Mouse (Mus musculus) hindbrain, embryonic 14.5 days (tissue): ENCODE measurements around the gene Fxyd1. TPM values are rescaled to one million over a fixed set of nuclear protein-coding genes. Genes with fewer than 3 reads are reported as not detected.

Experiments used
- ATAC-seq: fragments of 200-750 bp; cut with Nextera tagmentation; 2 replicates; pipeline ENCODE4 v1.8.0; 2017; ENCODE audit warnings: moderate number of reproducible peaks, mild to moderate bottlenecking, moderate TSS enrichment, moderate library complexity; ENCODE audit not compliant: low FRiP score
- DNase-seq: peaks from one replicate; pipeline ENCODE4 v3.0.0-alpha.2; 2015; ENCODE audit warnings: low spot score
- H3K27ac ChIP-seq: fragments of 300-500 bp; sonication (generic); 2 replicates; pipeline ENCODE4 v1.5.1; 2014; ENCODE audit warnings: mild to moderate bottlenecking, moderate library complexity
- H3K27me3 ChIP-seq: fragments of 300-500 bp; sonication (generic); 2 replicates; pipeline ENCODE4 v1.6.1; 2014; ENCODE audit warnings: mild to moderate bottlenecking, low read length, mixed read lengths; ENCODE audit not compliant: control insufficient read depth, insufficient read depth
- H3K36me3 ChIP-seq: fragments of 300-500 bp; sonication (generic); replicated peaks from 2 replicates; pipeline ENCODE4 v1.6.1; 2014; ENCODE audit not compliant: control insufficient read depth, insufficient read depth
- H3K4me1 ChIP-seq: fragments of 300-500 bp; sonication (generic); replicated peaks from 2 replicates; pipeline ENCODE4 v1.6.1; 2014; ENCODE audit warnings: antibody characterized with exemption, low read length, mixed read lengths; ENCODE audit not compliant: control insufficient read depth, insufficient read depth
- H3K4me2 ChIP-seq: fragments of 300-500 bp; sonication (generic); replicated peaks from 2 replicates; pipeline ENCODE4 v1.6.1; 2014; ENCODE audit warnings: mild to moderate bottlenecking, moderate library complexity
- H3K4me3 ChIP-seq: fragments of 300-500 bp; sonication (generic); replicated peaks from 2 replicates; pipeline ENCODE4 v1.5.1; 2014; ENCODE audit warnings: mild to moderate bottlenecking, low read length
- H3K9ac ChIP-seq: fragments of 300-500 bp; sonication (generic); 2 replicates; pipeline ENCODE4 v1.6.1; 2014
- H3K9me3 ChIP-seq: fragments of 300-500 bp; sonication (generic); 2 replicates; pipeline ENCODE4 v1.6.1; 2016; ENCODE audit warnings: low read length; ENCODE audit not compliant: control insufficient read depth
- whole genome bisulfite sequencing: fragments of 180-500 bp; shearing (Covaris S2); extraction: QIAGEN DNeasy Blood & Tissue Kit; methylation state at CpG from one replicate; pipeline ENCODE4 v1.1.7; 2014; 5-methylcytosine and 5-hydroxymethylcytosine counted together
- polyA plus RNA-seq: library from polyadenylated mRNA; unstranded; fragments of >200 nt; fragmentation: Nextera tagmentation; extraction: Ambion mirVana; gene quantifications from 2 replicates; pipeline ENCODE4 v1.2.1, GENCODE M21; 2014

Fxyd1 gene
- polyA plus RNA-seq, 1 experiment from 2014 or later: 59.0 TPM

- no peak for ATAC-seq
- 80% methylated on average over 12 of the region's 12 CpGs for WGBS
- no peak overlapping the region for H3K4me2 ChIP-seq
- H3K27me3 ChIP-seq: peaks cover 48% of the 10 kb centered on the region
- no peaks in the 10 kb centered on the region for H3K9me3 ChIP-seq
- H3K27ac ChIP-seq: no peak overlapping the region
- no peak overlapping the region for H3K9ac ChIP-seq
- DNase-seq: no peak
- no peaks in the 10 kb centered on the region for H3K36me3 ChIP-seq
- no peak overlapping the region for H3K4me3 ChIP-seq
- no peaks in the 10 kb centered on the region for H3K4me1 ChIP-seq
Measured at GRCm38 (mm10) chr7:31040281-31041022, 16.5 kb downstream of the Fxyd1 start.

DNA sequence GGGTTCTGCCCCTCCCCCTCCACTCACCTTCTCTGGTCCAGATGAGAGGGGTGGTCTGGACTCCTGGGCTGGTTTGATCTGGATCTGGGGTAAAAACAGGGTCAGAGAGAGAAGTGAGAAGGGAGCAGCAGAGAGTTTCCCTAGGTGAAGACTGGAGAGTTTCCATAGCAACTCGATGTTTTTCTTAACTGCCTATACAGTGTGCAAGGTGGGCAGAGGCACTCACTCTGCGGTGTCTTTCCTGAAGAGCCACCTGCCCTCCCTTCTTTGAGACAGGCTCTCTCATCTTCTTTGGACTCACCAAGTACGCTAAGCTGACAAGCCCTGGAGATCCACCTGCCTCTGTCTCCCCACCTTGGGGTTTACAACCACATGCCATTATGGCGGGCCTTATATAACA lies 18.0 kb downstream of the Fxyd1 start:
- H3K27me3 ChIP-seq: peaks cover 35% of the 10 kb centered on the region
- H3K4me1 ChIP-seq: no peaks in the 10 kb centered on the region
- H3K27ac ChIP-seq: no peak overlapping the region
- DNase-seq (no peak), ATAC-seq (no peak)
- H3K4me2 ChIP-seq: no peak overlapping the region
- no peaks in the 10 kb centered on the region for H3K9me3 ChIP-seq
- H3K4me3 ChIP-seq: no peak overlapping the region
- H3K36me3 ChIP-seq: no peaks in the 10 kb centered on the region
- no peak overlapping the region for H3K9ac ChIP-seq
- 89% methylated on average over 4 of the region's 4 CpGs for WGBS

DNA sequence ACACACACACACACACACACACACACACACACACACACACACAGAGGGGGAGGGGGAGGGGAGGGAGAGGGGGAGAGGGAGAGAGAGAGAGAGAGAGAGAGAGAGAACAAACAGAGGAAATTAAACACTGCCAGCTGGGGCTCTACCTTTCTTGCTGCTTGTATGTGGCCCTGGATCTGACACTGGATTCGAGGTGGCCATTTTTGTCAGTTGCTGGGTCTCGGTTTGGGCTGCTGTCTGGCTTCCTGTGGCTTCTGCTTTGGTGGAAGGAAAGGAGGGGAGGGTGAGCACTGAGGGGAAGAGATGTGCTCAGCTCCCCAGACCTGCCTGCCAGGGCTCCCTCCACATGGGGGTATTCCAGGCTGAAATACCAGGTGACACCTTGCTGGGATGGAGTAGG lies 19.3 kb downstream of the Fxyd1 start:
- WGBS: 74% methylated on average over 2 of the region's 2 CpGs
- no peak overlapping the region for H3K4me2 ChIP-seq
- DNase-seq (no peak), ATAC-seq (no peak)
- no peak overlapping the region for H3K9ac ChIP-seq
- H3K27ac ChIP-seq: no peak overlapping the region
- H3K4me3 ChIP-seq: no peak overlapping the region
- H3K9me3 ChIP-seq: no peaks in the 10 kb centered on the region
- H3K36me3 ChIP-seq: no peaks in the 10 kb centered on the region
- peaks cover 25% of the 10 kb centered on the region for H3K27me3 ChIP-seq
- H3K4me1 ChIP-seq: no peaks in the 10 kb centered on the region

DNA sequence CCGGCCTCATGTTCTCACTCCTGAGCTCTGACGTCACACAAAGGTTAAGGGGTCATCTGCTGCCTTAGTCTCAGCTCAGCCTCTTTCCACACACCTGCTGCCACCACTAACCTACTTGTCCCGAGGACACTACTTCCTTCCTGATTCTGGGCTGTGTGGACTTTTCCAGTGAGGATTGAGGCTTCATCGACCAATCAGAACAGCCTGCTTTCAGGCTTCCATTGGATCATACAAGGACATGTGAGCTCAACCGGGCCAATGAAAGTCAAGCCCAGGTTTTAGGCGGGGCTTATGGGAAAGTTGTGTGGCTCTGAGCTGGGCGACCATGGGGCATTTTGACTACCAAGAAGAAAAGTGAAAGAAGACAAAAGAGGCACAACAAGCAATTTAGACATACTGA lies 20.1 kb downstream of the Fxyd1 start:
- Histone ChIP-seq H3K27me3 (peaks cover 18% of the 10 kb centered on the region), H3K4me1 (no peaks in the 10 kb centered on the region), H3K27ac (no peak overlapping the region), H3K9ac (no peak overlapping the region), H3K4me3 (no peak overlapping the region), H3K4me2 (no peak overlapping the region), H3K9me3 (no peaks in the 10 kb centered on the region), H3K36me3 (no peaks in the 10 kb centered on the region)
- DNase-seq (no peak), ATAC-seq (no peak)
- 90% methylated on average over 7 of the region's 7 CpGs for WGBS

DNA sequence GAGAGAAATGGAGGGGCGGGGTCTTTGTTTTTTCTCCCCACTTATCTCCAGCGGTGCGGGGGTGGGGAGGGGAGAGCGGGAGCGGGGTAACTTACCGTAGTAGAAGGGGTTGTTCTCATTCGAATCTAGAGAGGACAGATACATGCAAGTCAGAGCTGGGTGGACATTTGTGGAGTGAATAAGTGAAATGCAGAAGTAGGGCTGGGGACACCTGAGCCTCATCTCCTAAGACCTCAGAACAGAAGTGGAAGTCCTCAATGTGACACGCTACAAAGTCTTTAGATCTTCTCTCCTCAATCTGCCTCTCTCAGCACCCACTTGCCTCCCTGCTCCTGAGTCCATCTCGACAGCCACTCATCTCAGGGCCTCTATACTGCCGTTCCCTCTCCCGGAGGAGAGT lies 21.7 kb downstream of the Fxyd1 start:
- H3K27me3 ChIP-seq: 0 out of 2 replicates have a peak, but pooled peaks cover 2% of the 10 kb centered on the region
- H3K9me3 ChIP-seq: no peaks in the 10 kb centered on the region
- no peak for ATAC-seq
- WGBS: 83% methylated on average over 11 of the region's 11 CpGs
- H3K4me2 ChIP-seq: no peak overlapping the region
- H3K4me3 ChIP-seq: no peak overlapping the region
- no peak overlapping the region for H3K9ac ChIP-seq
- DNase-seq: no peak
- H3K4me1 ChIP-seq: no peaks in the 10 kb centered on the region
- no peak overlapping the region for H3K27ac ChIP-seq
- H3K36me3 ChIP-seq: no peaks in the 10 kb centered on the region

- no peak for ATAC-seq
- H3K4me1 ChIP-seq: no peaks in the 10 kb centered on the region
- H3K9me3 ChIP-seq: no peaks in the 10 kb centered on the region
- no peak for DNase-seq
- H3K27me3 ChIP-seq: no peaks in the 10 kb centered on the region
- H3K27ac ChIP-seq: no peak overlapping the region
- no peak overlapping the region for H3K4me3 ChIP-seq
- H3K9ac ChIP-seq: no peak overlapping the region
- WGBS: 66% methylated on average over 11 of the region's 11 CpGs
- no peaks in the 10 kb centered on the region for H3K36me3 ChIP-seq
- no peak overlapping the region for H3K4me2 ChIP-seq
Measured at GRCm38 (mm10) chr7:31034789-31035188, 22.2 kb downstream of the Fxyd1 start.

DNA sequence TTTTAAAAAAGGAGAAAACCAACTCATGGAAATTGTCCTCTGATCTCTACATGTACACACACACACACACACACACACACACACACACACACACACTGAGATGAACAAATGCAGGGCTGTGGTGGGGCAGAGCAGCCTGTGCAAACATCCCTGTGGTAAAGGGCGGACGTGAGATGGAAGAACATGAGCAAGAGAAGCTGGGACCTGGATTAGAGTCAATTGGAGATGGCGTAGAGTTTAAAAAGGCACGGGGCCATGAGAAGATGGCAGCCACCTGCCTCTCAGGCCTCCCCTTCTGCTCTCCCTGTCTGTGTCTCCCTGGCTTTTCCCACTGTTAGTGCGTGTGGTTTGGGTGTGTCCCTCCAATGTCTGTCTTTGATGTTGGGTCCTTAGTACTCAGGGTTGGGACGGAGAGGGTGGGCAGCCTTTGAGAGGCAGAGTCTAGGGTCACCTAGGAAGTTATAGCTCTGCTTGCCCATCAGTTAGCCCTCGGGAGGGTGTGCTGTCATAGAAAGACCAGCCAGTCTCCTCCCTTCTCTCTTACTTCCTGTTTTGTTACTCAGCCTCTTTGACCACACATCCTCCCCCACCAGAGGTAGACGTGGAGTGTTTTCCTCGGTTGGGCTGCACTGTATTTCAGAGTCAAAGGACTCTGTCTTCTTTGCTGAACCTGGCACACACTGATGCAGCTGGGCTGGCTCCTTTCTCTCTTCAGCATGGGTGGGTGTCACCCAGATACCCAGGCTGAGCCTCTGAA lies 23.4 kb downstream of the Fxyd1 start:
- H3K4me2 ChIP-seq: no peak overlapping the region
- no peak for ATAC-seq
- no peak overlapping the region for H3K9ac ChIP-seq
- no peaks in the 10 kb centered on the region for H3K27me3 ChIP-seq
- no peaks in the 10 kb centered on the region for H3K9me3 ChIP-seq
- H3K27ac ChIP-seq: no peak overlapping the region
- no peaks in the 10 kb centered on the region for H3K4me1 ChIP-seq
- DNase-seq: no peak
- no peaks in the 10 kb centered on the region for H3K36me3 ChIP-seq
- no peak overlapping the region for H3K4me3 ChIP-seq
- 76% methylated on average over 9 of the region's 9 CpGs for WGBS

- DNase-seq: no peak
- H3K27ac ChIP-seq: no peak overlapping the region
- no peaks in the 10 kb centered on the region for H3K27me3 ChIP-seq
- 84% methylated on average over 7 of the region's 7 CpGs for WGBS
- H3K4me1 ChIP-seq: no peaks in the 10 kb centered on the region
- H3K9ac ChIP-seq: no peak overlapping the region
- H3K36me3 ChIP-seq: no peaks in the 10 kb centered on the region
- no peak for ATAC-seq
- H3K4me3 ChIP-seq: no peak overlapping the region
- no peak overlapping the region for H3K4me2 ChIP-seq
- no peaks in the 10 kb centered on the region for H3K9me3 ChIP-seq
Measured at GRCm38 (mm10) chr7:31031731-31032130, 25.3 kb downstream of the Fxyd1 start.

DNA sequence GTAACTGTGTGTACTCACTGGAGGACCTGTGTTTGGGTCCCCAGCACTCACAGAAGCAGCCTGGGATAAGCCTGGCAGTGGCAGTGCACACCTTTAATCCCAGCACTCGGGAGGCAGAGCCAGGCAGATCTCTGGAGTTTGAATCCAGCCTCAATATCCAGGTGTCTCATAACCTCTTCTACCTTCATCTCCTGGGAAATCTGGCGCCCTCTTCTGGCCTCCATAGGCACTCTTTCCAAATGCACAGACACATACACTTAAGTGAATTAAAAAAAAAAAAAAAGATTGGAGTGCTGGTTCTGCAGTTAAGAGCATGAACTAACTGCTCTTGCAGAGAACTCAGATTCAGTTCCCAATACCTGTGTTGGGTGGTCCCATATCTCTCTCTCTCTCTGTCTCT lies 26.3 kb downstream of the Fxyd1 start:
- Histone ChIP-seq H3K4me3 (no peak overlapping the region), H3K27ac (no peak overlapping the region), H3K36me3 (no peaks in the 10 kb centered on the region), H3K27me3 (no peaks in the 10 kb centered on the region), H3K4me2 (no peak overlapping the region), H3K9me3 (no peaks in the 10 kb centered on the region), H3K9ac (no peak overlapping the region), H3K4me1 (no peaks in the 10 kb centered on the region)
- ATAC-seq (no peak), DNase-seq (no peak)
- 76% methylated on average over 2 of the region's 2 CpGs for WGBS
